9 mouse cellular contexts compared by ENCODE assay signal in the genomic region with DNA sequence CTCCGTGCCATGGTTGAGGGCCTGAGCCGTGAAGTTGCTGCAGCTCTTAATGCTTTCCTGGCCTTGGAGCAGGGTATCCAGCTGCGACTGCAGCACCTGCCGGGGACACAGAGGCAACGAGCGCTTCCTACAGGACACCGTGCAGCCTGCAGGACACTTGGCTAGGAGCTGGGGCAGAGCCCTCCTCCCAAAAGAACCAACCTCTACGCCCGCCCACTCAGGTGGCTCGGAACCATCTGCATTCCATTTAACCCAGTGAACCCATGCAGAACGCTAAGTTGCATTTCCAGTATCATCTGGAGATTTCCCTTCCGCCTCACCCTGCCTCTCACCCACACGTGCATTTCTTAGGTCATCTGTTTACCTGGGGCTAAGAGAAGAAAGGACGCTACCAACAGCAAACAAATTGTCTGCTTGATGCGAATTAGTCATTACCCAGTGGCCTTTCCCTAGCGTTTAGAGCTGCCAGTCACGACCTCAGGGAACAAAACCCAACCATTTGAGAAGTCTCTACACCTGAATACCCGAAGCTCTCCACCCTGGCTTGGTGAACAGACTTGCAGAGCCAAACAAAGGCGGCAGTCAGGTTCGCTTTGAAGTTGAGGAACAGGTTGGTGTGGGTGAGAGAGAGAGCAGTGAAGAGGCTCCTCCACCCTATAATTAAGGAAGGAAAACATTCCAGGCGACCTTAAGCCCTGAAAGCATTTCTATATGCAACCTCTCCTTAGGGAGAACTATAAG. TPM values are rescaled to one million over a fixed set of nuclear protein-coding genes. Genes with fewer than 3 reads are reported as not detected.
DNase-seq lines count a peak whose midpoint lies in the region; ATAC-seq and TF ChIP-seq lines count a peak whose summit lies in the region.
"Had no signal": no experiment of that assay in that cellular context is flagged by ENCODE, and none has a peak within 500 bp of the region (broad histone marks: within the 10 kb centered on the region; RNA-seq: fewer than 3 reads in every experiment).

No protein-coding gene starts in this region.

- 0 out of 2 replicates have a peak, but pooled peaks cover 5% of the 10 kb centered on the region for H3K4me1 ChIP-seq in embryonic facial prominence, embryonic 15.5 days
- H3K4me1 ChIP-seq in intestine, embryonic 16.5 days (ENCODE audit: control insufficient read depth, insufficient read depth, low read length): peaks cover 23% of the 10 kb centered on the region

- TF ChIP-seq CTCF in layer of hippocampus, adult 2 months (conservative IDR thresholded peaks at IDR 0.05): no peak

- DNase-seq in layer of hippocampus, adult 2 months (ENCODE audit: low spot score in 2 of 2): no peak
- no peak for DNase-seq in layer of hippocampus, postnatal 36 days
- peak; percentile 40 for DNase-seq in lung, postnatal 10 days
- no peak for DNase-seq in cerebellum, adult 8-10 months
- DNase-seq in left cerebral cortex, adult 9 months (ENCODE audit: low spot score in 2 of 2): no peak
- no peak for DNase-seq in frontal cortex, postnatal 25 days (ENCODE audit: low spot score in 2 of 2)

- peak; percentile 71 for ATAC-seq in embryonic facial prominence, embryonic 15.5 days (ENCODE audit: insufficient number of reproducible peaks, low FRiP score, low TSS enrichment, low read depth)
- peak; percentile 82 for ATAC-seq in intestine, embryonic 16.5 days
- ATAC-seq: Patski had no signal

- H3K27ac ChIP-seq in layer of hippocampus, adult 2 months: peak overlapping the region; percentile 65
- peak overlapping the region; percentile 67 for H3K27ac ChIP-seq in embryonic facial prominence, embryonic 15.5 days (replicated peaks)
- peak overlapping the region; percentile 42; the same call in 1 of the 2 replicates for H3K27ac ChIP-seq in intestine, embryonic 16.5 days (ENCODE audit: low read length)

- H3K36me3 ChIP-seq in embryonic facial prominence, embryonic 15.5 days: 0 out of 2 replicates have a peak, but pooled peaks cover 5% of the 10 kb centered on the region
- peaks cover 6% of the 10 kb centered on the region; the same call in 1 of the 2 replicates for H3K36me3 ChIP-seq in intestine, embryonic 16.5 days (ENCODE audit: control insufficient read depth, insufficient read depth, low read length)

- no peak overlapping the region for H3K4me3 ChIP-seq in layer of hippocampus, adult 2 months
- H3K4me3 ChIP-seq in embryonic facial prominence, embryonic 15.5 days (replicated peaks): peak overlapping the region; percentile 27
- peak overlapping the region; percentile 40 for H3K4me3 ChIP-seq in intestine, embryonic 16.5 days (ENCODE audit: low read length)

- H3K9me3 ChIP-seq in embryonic facial prominence, embryonic 15.5 days (replicated peaks): no peaks in the 10 kb centered on the region
- H3K9me3 ChIP-seq in intestine, embryonic 16.5 days (ENCODE audit: control insufficient read depth, low read length): no peaks in the 10 kb centered on the region

- H3K9ac ChIP-seq in embryonic facial prominence, embryonic 15.5 days: no peak overlapping the region
- H3K9ac ChIP-seq in intestine, embryonic 16.5 days (ENCODE audit: low read depth, low read length): peak overlapping the region; percentile 46

- peak overlapping the region; percentile 36 for H3K4me2 ChIP-seq in embryonic facial prominence, embryonic 15.5 days (replicated peaks)
- H3K4me2 ChIP-seq in intestine, embryonic 16.5 days (ENCODE audit: low read depth, low read length): peak overlapping the region; percentile 56

- 42% methylated on average over 21 of the region's 21 CpGs for WGBS in embryonic facial prominence, embryonic 15.5 days
- WGBS in intestine, embryonic 16.5 days: 39% methylated on average over 21 of the region's 21 CpGs

- no peaks in the 10 kb centered on the region for H3K27me3 ChIP-seq in embryonic facial prominence, embryonic 15.5 days
- no peaks in the 10 kb centered on the region for H3K27me3 ChIP-seq in intestine, embryonic 16.5 days (replicated peaks; ENCODE audit: control insufficient read depth, insufficient read depth, low read length)
- H3K27me3 ChIP-seq: Patski had no signal

RNA-seq across cellular contexts. Expression of a gene that starts 17.4 kb away (rescaled TPM):
- total RNA-seq in layer of hippocampus, adult 2 months (2021): not detected
- not detected for total RNA-seq in layer of hippocampus, postnatal 36 days (2021)
- polyA plus RNA-seq in embryonic facial prominence, embryonic 15.5 days (2015; fragmentation: Nextera tagmentation; extraction: Ambion mirVana): 1.6 and 1.7 TPM in 2 replicates
- 1.2 and 1.4 TPM in 2 replicates for polyA plus RNA-seq in intestine, embryonic 16.5 days (2015; fragmentation: Nextera tagmentation; extraction: Ambion mirVana)

RNA-seq across cellular contexts. Expression of a gene that starts 35.7 kb away (rescaled TPM):
- 1 to 10 TPM; 1.8 to 2.9 TPM for total RNA-seq in layer of hippocampus, adult 2 months (2021)
- total RNA-seq in layer of hippocampus, postnatal 36 days (2021): 1 to 10 TPM; 2.3 to 3.1 TPM
- 13.1 and 13.2 TPM in 2 replicates for polyA plus RNA-seq in embryonic facial prominence, embryonic 15.5 days (2015; fragmentation: Nextera tagmentation; extraction: Ambion mirVana)
- polyA plus RNA-seq in intestine, embryonic 16.5 days (2015; fragmentation: Nextera tagmentation; extraction: Ambion mirVana): 8.0 and 9.9 TPM in 2 replicates
